Mouse (Mus musculus) neural tube, embryonic 15.5 days (tissue): ENCODE results near the gene Scgb1c1. TPM values are rescaled to one million over a fixed set of nuclear protein-coding genes. Genes with fewer than 3 reads are reported as not detected.

ENCODE experiments used
- ATAC-seq: fragments of 200-750 bp; cut with Nextera tagmentation; 2 replicates; pipeline ENCODE4 v1.8.0; 2017; ENCODE audit warnings: mild to moderate bottlenecking, moderate TSS enrichment, moderate library complexity; ENCODE audit not compliant: low FRiP score
- H3K27ac ChIP-seq: fragments of 300-500 bp; sonication (generic); replicated peaks from 2 replicates; pipeline ENCODE4 v1.5.1; 2015; ENCODE audit warnings: mild to moderate bottlenecking, inconsistent platforms
- H3K27me3 ChIP-seq: fragments of 300-500 bp; sonication (generic); replicated peaks from 2 replicates; pipeline ENCODE4 v1.6.1; 2015; ENCODE audit warnings: inconsistent platforms
- H3K36me3 ChIP-seq: fragments of 300-500 bp; sonication (generic); 2 replicates; pipeline ENCODE4 v1.6.1; 2015; ENCODE audit warnings: inconsistent platforms
- H3K4me1 ChIP-seq: fragments of 300-500 bp; sonication (generic); 2 replicates; pipeline ENCODE4 v1.6.1; 2015; ENCODE audit warnings: inconsistent platforms
- H3K4me2 ChIP-seq: fragments of 300-500 bp; sonication (generic); 2 replicates; pipeline ENCODE4 v1.6.1; 2015; ENCODE audit warnings: inconsistent platforms, mild to moderate bottlenecking, moderate library complexity
- H3K4me3 ChIP-seq: fragments of 300-500 bp; sonication (generic); replicated peaks from 2 replicates; pipeline ENCODE4 v1.5.1; 2015; ENCODE audit warnings: mild to moderate bottlenecking, inconsistent platforms
- H3K9ac ChIP-seq: fragments of 300-500 bp; sonication (generic); replicated peaks from 2 replicates; pipeline ENCODE4 v1.6.1; 2015; ENCODE audit warnings: mild to moderate bottlenecking, inconsistent platforms
- H3K9me3 ChIP-seq: fragments of 300-500 bp; sonication (generic); replicated peaks from 2 replicates; pipeline ENCODE4 v1.6.1; 2016; ENCODE audit warnings: inconsistent platforms
- WGBS: fragments of 180-500 bp; shearing (Covaris S2); methylation state at CpG from one replicate; pipeline ENCODE4 v1.1.7; 2015; ENCODE audit warnings: mixed read lengths; 5-methylcytosine and 5-hydroxymethylcytosine counted together
- polyA plus RNA-seq: library from polyadenylated mRNA; unstranded; fragments of >200 nt; fragmentation: Nextera tagmentation; extraction: Ambion mirVana; gene quantifications from 2 replicates; pipeline ENCODE4 v1.2.1, GENCODE M21; 2015

The Scgb1c1 gene
- polyA plus RNA-seq, 1 experiment from 2014 or later, result not detected

DNA sequence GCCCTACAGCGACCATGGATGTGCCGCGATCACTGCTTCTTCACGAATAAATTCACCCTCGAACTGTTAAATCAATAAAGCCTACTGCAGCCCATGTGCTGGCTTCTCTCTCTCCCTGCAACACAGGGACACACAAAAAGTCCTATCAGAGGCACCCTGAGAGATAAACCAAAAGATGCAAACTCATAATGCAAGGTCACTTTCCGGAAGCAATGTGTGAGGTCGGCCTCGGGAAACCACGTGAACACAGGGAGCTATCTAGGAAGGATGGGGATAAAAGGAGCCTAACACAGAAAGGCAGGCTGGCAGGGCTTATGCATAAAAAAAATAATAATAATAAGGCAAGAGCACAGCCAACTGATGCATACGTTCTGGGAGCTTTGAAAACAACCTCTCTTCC, 1.3 kb downstream of the Scgb1c1 start:
- no peak overlapping the region for H3K27ac ChIP-seq
- ATAC-seq, result no peak
- 86% methylated on average over 10 of the region's 10 CpGs for WGBS
- no peak overlapping the region for H3K9ac ChIP-seq
- H3K4me2 ChIP-seq, result no peak overlapping the region
- peaks cover 22% of the 10 kb centered on the region for H3K27me3 ChIP-seq
- no peaks in the 10 kb centered on the region for H3K4me1 ChIP-seq
- no peaks in the 10 kb centered on the region for H3K9me3 ChIP-seq
- peaks cover 7% of the 10 kb centered on the region for H3K36me3 ChIP-seq
- no peak overlapping the region for H3K4me3 ChIP-seq

- Histone ChIP-seq H3K9ac (no peak within 1 kb of the TSS), H3K4me2 (no peak within 1 kb of the TSS), H3K36me3 (peaks cover 20% of the 10 kb centered on the region), H3K4me3 (no peak within 1 kb of the TSS), H3K27ac (no peak within 1 kb of the TSS), H3K9me3 (no peaks in the 10 kb centered on the region), H3K4me1 (no peaks in the 10 kb centered on the region), H3K27me3 (peaks cover 11% of the 10 kb centered on the region)
- ATAC-seq, result no peak
- WGBS, result 66% methylated on average over 11 of the region's 11 CpGs
These were observed 2.6 kb downstream of the Scgb1c1 start, which contains the start of gene Odf3 for GRCm38 (mm10) chr7:140847755-140848580. Odf3 (plus strand) TSS chr7:140847805.

DNA sequence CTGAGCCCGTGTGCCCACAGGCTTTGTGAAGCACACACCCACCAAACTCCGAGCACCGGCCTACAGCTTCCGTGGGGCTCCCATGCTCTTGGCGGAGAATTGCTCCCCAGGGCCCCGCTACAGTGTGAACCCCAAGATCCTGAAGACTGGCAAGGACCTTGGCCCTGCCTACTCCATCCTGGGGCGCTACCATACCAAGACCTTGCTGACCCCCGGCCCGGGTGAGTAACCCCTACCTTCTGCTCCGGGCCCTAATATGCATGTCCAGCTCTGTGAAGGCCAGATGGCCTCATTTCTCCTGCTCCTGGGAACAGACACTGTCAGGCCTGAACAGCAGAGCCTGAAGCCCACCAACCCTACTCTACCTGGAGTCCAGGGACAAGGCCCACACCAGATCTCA, 3.2 kb downstream of the Scgb1c1 start:
- H3K9me3 ChIP-seq, result no peaks in the 10 kb centered on the region
- no peak overlapping the region for H3K4me2 ChIP-seq
- no peaks in the 10 kb centered on the region for H3K4me1 ChIP-seq
- WGBS, result 92% methylated on average over 10 of the region's 10 CpGs
- ATAC-seq, result no peak
- H3K36me3 ChIP-seq, result peaks cover 26% of the 10 kb centered on the region
- no peak overlapping the region for H3K9ac ChIP-seq
- no peak overlapping the region for H3K4me3 ChIP-seq
- no peak overlapping the region for H3K27ac ChIP-seq
- H3K27me3 ChIP-seq, result peaks cover 7% of the 10 kb centered on the region; the same call in 1 of the 2 replicates

DNA sequence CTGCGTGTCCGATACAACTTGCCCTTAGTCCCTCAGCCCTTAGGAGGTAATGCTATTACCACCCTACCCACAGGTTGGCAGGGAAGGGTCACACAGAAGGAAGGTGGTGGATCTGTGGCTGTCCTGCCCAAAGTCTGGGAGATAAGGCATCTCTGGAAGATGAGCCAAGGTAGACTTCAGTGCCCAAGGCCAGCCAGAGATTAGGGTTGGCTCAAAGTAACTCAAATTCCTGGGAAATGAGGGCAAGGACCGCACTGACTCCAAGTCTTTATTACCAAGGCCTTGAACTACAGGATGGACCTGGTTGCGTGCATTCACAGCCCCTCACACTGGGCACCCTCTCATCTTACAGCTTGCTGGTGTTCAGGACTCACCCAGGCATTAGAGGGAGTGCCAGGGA, 6.6 kb downstream of the Scgb1c1 start:
- 97% methylated on average over 4 of the region's 4 CpGs for WGBS
- Histone ChIP-seq H3K4me3 (no peak overlapping the region), H3K36me3 (peaks cover 36% of the 10 kb centered on the region), H3K27ac (no peak overlapping the region), H3K4me2 (no peak overlapping the region), H3K4me1 (peaks cover 12% of the 10 kb centered on the region), H3K9ac (no peak overlapping the region), H3K9me3 (no peaks in the 10 kb centered on the region), H3K27me3 (no peaks in the 10 kb centered on the region)
- no peak for ATAC-seq

GRCm38 (mm10) chr7:140853386-140853785, 8.0 kb downstream of the Scgb1c1 start:
- H3K9ac ChIP-seq, result no peak overlapping the region
- H3K36me3 ChIP-seq, result peaks cover 36% of the 10 kb centered on the region
- no peaks in the 10 kb centered on the region for H3K27me3 ChIP-seq
- no peak overlapping the region for H3K27ac ChIP-seq
- H3K9me3 ChIP-seq, result no peaks in the 10 kb centered on the region
- peaks cover 20% of the 10 kb centered on the region for H3K4me1 ChIP-seq
- WGBS, result 82% methylated on average over 9 of the region's 9 CpGs
- ATAC-seq, result no peak
- no peak overlapping the region for H3K4me2 ChIP-seq
- H3K4me3 ChIP-seq, result no peak overlapping the region

DNA sequence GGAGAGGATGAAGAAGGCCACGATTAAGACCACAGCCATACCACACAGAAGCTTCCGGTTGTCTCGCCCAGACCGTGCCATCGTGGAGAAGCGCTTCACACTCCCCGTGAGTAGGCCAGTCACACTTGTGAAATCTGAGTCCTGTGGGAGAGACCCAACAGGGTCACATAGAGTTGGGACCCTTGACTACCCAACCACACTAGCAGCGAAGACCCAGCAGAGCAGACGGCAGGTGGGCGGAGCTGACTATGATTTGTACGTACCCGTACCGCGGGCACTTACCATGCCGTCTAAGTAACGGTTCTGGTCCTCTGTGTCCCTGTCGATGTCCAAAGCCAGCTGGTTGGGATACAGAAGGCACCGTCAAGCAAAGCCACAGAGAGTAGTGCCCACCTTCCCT, 9.1 kb downstream of the Scgb1c1 start:
- no peak overlapping the region for H3K27ac ChIP-seq
- no peak overlapping the region for H3K4me3 ChIP-seq
- H3K27me3 ChIP-seq, result no peaks in the 10 kb centered on the region
- H3K36me3 ChIP-seq, result peaks cover 45% of the 10 kb centered on the region
- no peak overlapping the region for H3K9ac ChIP-seq
- 0 out of 2 replicates have a peak overlapping the region, but pooled peaks have one; percentile 95 for H3K4me2 ChIP-seq
- H3K9me3 ChIP-seq, result no peaks in the 10 kb centered on the region
- no peak for ATAC-seq
- peaks cover 31% of the 10 kb centered on the region for H3K4me1 ChIP-seq
- 94% methylated on average over 18 of the region's 18 CpGs for WGBS

- Histone ChIP-seq H3K36me3 (peaks cover 50% of the 10 kb centered on the region), H3K27me3 (no peaks in the 10 kb centered on the region), H3K9ac (peak overlapping the region; percentile 94), H3K4me1 (peaks cover 36% of the 10 kb centered on the region), H3K4me2 (peak overlapping the region; percentile 95), H3K9me3 (no peaks in the 10 kb centered on the region), H3K4me3 (peak overlapping the region; percentile 95), H3K27ac (no peak overlapping the region)
- ATAC-seq, result no peak
- WGBS, result 79% methylated on average over 9 of the region's 9 CpGs
These were observed 9.8 kb downstream of the Scgb1c1 start for GRCm38 (mm10) chr7:140855181-140855580.

DNA sequence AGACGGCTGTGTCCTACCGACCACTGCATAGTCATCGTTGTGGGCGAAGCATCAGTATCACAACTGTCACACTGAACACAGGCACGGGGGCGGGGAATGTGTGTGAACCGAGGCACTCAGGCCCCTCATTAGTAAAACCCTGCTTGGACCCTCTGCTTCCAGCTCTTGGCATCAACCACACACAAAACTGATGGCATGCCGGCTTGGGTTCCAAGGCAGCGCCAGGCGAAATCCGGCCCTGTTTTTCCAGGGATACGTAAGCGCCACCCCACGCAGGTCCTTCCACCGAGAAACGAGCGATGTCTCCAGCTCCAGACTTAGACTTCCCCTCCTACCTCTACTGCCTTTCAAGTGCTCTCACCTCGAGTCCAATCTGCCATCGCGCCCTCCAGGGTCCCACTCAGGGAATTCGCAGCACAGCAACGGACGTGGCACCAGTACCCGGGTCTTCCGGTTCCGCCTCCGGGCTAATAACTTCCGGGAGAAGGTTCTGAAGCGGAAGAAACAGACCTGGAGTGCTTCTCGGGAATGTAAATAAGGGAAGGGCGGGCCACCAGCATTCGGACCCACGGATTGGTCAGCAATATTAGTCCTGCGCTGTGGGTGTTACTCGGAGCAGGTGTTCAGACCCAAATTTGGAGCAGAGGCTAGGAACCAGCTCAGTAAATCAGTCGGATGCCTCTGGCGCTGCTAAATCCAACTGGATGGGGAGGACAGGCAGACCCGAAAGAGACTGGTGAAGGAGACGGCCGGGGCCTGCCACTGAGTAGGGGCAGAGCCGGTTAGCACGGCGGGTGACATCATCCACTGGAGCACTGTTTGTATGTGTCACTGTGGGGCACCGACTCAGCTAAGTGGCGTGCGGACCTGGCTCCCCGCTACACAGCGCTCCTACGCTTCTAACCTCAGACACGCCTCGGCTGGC, 10.8 kb downstream of the Scgb1c1 start, which contains the start of gene Gm45785:
Gene Gm45785, minus strand, starts transcription at position 472 of the 925 bp plus-strand sequence.
- H3K9me3 ChIP-seq, result no peaks in the 10 kb centered on the region
- 2% methylated on average over 51 of the region's 51 CpGs for WGBS
- peak within 1 kb of the TSS; percentile 95 for H3K4me3 ChIP-seq
- peaks cover 38% of the 10 kb centered on the region for H3K4me1 ChIP-seq
- peaks cover 55% of the 10 kb centered on the region for H3K36me3 ChIP-seq
- H3K27me3 ChIP-seq, result no peaks in the 10 kb centered on the region
- peak within 1 kb of the TSS; percentile 95 for H3K4me2 ChIP-seq
- ATAC-seq, result peak; percentile 77
- H3K27ac ChIP-seq, result peak within 1 kb of the TSS; percentile 93
- H3K9ac ChIP-seq, result peak within 1 kb of the TSS; percentile 94

GRCm38 (mm10) chr7:140856785-140857549, 11.6 kb downstream of the Scgb1c1 start, which contains the start of gene Ric8a:
Ric8a (plus strand) TSS chr7:140856957.
- peaks cover 57% of the 10 kb centered on the region for H3K36me3 ChIP-seq
- no peaks in the 10 kb centered on the region for H3K9me3 ChIP-seq
- ATAC-seq, result peak; percentile 81

GRCm38 (mm10) chr7:140857550-140858505, 12.5 kb downstream of the Scgb1c1 start, which contains the start of gene Bet1l:
Bet1l (minus strand) TSS chr7:140857577.
- Histone ChIP-seq H3K9ac (peak within 1 kb of the TSS; percentile 94), H3K4me3 (peak within 1 kb of the TSS; percentile 95), H3K27ac (peak within 1 kb of the TSS; percentile 93), H3K27me3 (no peaks in the 10 kb centered on the region), H3K9me3 (no peaks in the 10 kb centered on the region), H3K4me1 (peaks cover 38% of the 10 kb centered on the region), H3K4me2 (peak within 1 kb of the TSS; percentile 95), H3K36me3 (peaks cover 57% of the 10 kb centered on the region)
- ATAC-seq, result peak; percentile 48
- WGBS, result 36% methylated on average over 40 of the region's 40 CpGs

More at GRCm38 (mm10) chr7:140856785-140857549, 11.6 kb downstream of the Scgb1c1 start, which contains the start of gene Ric8a:
- Histone ChIP-seq H3K9ac (peak within 1 kb of the TSS; percentile 94), H3K4me2 (peak within 1 kb of the TSS; percentile 95), H3K27ac (peak within 1 kb of the TSS; percentile 93), H3K4me1 (peaks cover 38% of the 10 kb centered on the region), H3K27me3 (no peaks in the 10 kb centered on the region), H3K4me3 (peak within 1 kb of the TSS; percentile 95)
- under 1% methylated on average over 50 of the region's 50 CpGs for WGBS
